Mouse (Mus musculus) heart, postnatal 0 days (tissue): ENCODE data around the gene AC124108.1. TPM values are rescaled to one million over a fixed set of nuclear protein-coding genes. Genes with fewer than 3 reads are reported as not detected.
A peak's percentile ranks its signal among the peaks of the same experiment; 100 is the strongest.

Experiments
- ATAC-seq: fragments of 200-750 bp; cut with Nextera tagmentation; 2 replicates; pipeline ENCODE4 v1.8.0; 2017; ENCODE audit warnings: low read depth, moderate number of reproducible peaks, moderate library complexity; ENCODE audit not compliant: insufficient read depth
- DNase-seq: peaks from one replicate; pipeline ENCODE4 v3.0.0-alpha.2; 2016; ENCODE audit warnings: low spot score
- H3K27ac ChIP-seq: fragments of 300-500 bp; sonication (generic); 2 replicates; pipeline ENCODE4 v1.5.1; 2014; ENCODE audit warnings: low read depth, mild to moderate bottlenecking
- H3K27me3 ChIP-seq: fragments of 300-500 bp; sonication (generic); 2 replicates; pipeline ENCODE4 v1.6.1; 2014; ENCODE audit warnings: low read length, mixed read lengths; ENCODE audit not compliant: control insufficient read depth, insufficient read depth
- H3K36me3 ChIP-seq: fragments of 300-500 bp; sonication (generic); replicated peaks from 2 replicates; pipeline ENCODE4 v1.6.1; 2014; ENCODE audit warnings: low read length, mixed read lengths; ENCODE audit not compliant: control insufficient read depth, insufficient read depth
- H3K4me1 ChIP-seq: fragments of 300-500 bp; sonication (generic); 2 replicates; pipeline ENCODE4 v1.6.1; 2014; ENCODE audit warnings: antibody characterized with exemption; ENCODE audit not compliant: control insufficient read depth, insufficient read depth
- H3K4me2 ChIP-seq: fragments of 300-500 bp; sonication (generic); 2 replicates; pipeline ENCODE4 v1.6.1; 2014; ENCODE audit warnings: low read depth, mild to moderate bottlenecking, low read length, moderate library complexity
- H3K4me3 ChIP-seq: fragments of 300-500 bp; sonication (generic); 2 replicates; pipeline ENCODE4 v1.5.1; 2014; ENCODE audit warnings: low read depth, low read length
- H3K9ac ChIP-seq: fragments of 300-500 bp; sonication (generic); replicated peaks from 2 replicates; pipeline ENCODE4 v1.6.1; 2014; ENCODE audit warnings: low read depth, low read length, mixed read lengths
- H3K9me3 ChIP-seq: fragments of 300-500 bp; sonication (generic); replicated peaks from 2 replicates; pipeline ENCODE4 v1.6.1; 2016; ENCODE audit warnings: low read length; ENCODE audit not compliant: control insufficient read depth
- CTCF ChIP-seq: IDR thresholded peaks from 2 replicates; pipeline ENCODE4 v1.5.1; 2016; ENCODE audit warnings: antibody characterized with exemption, control low read depth, low read depth
- EP300 ChIP-seq: IDR thresholded peaks from 2 replicates; pipeline ENCODE4 v1.6.1; 2016; ENCODE audit warnings: antibody characterized with exemption, low read depth
- WGBS: fragments of 180-500 bp; shearing (Covaris S2); extraction: QIAGEN DNeasy Blood & Tissue Kit; methylation state at CpG from one replicate; pipeline ENCODE4 v1.1.7; 2014; 5-methylcytosine and 5-hydroxymethylcytosine counted together
- polyA plus RNA-seq: library from polyadenylated mRNA; unstranded; fragments of >200 nt; fragmentation: Nextera tagmentation; extraction: Ambion mirVana; gene quantifications from 2 replicates; pipeline ENCODE4 v1.2.1, GENCODE M21; 2015
- total RNA-seq: library from RNA; depleted of rRNA; stranded (reverse); fragments of >200 nt; gene quantifications from 2 replicates; pipeline ENCODE4 v1.2.3, GENCODE M21; 2014; ENCODE audit warnings: low replicate concordance

AC124108.1 gene
- total and polyA plus RNA-seq, 2 experiments from 2014 or later = not detected

- Histone ChIP-seq H3K27me3 (peaks cover 84% of the 10 kb centered on the region), H3K4me1 (no peaks in the 10 kb centered on the region), H3K36me3 (no peaks in the 10 kb centered on the region), H3K9ac (no peak overlapping the region), H3K4me3 (no peak overlapping the region), H3K9me3 (no peaks in the 10 kb centered on the region), H3K4me2 (no peak overlapping the region), H3K27ac (no peak overlapping the region)
- TF ChIP-seq EP300 = no peak
- TF ChIP-seq CTCF = no peak
- WGBS = 51% methylated on average over 7 of the region's 7 CpGs
- ATAC-seq (no peak), DNase-seq (no peak)
Observed at GRCm38 (mm10) chr1:132196337-132196736, 5.1 kb downstream of the AC124108.1 start.

GRCm38 (mm10) chr1:132197666-132198065 lies 6.4 kb downstream of the AC124108.1 start:
- no peak for TF ChIP-seq EP300
- TF ChIP-seq CTCF = no peak

GRCm38 (mm10) chr1:132198401-132199071 lies 7.3 kb downstream of the AC124108.1 start:
- TF ChIP-seq EP300 = no peak
- TF ChIP-seq CTCF = no peak
- 87% methylated on average over 16 of the region's 16 CpGs for WGBS
- Histone ChIP-seq H3K4me3 (no peak overlapping the region), H3K27me3 (peaks cover 69% of the 10 kb centered on the region), H3K4me2 (no peak overlapping the region), H3K9ac (no peak overlapping the region), H3K27ac (no peak overlapping the region), H3K36me3 (no peaks in the 10 kb centered on the region), H3K4me1 (no peaks in the 10 kb centered on the region), H3K9me3 (no peaks in the 10 kb centered on the region)
- ATAC-seq (no peak), DNase-seq (peak; percentile 3)

More at GRCm38 (mm10) chr1:132197666-132198065, 6.4 kb downstream of the AC124108.1 start:
- H3K4me3 ChIP-seq = no peak overlapping the region
- DNase-seq (no peak), ATAC-seq (no peak)
- no peak overlapping the region for H3K4me2 ChIP-seq
- no peaks in the 10 kb centered on the region for H3K9me3 ChIP-seq
- H3K27ac ChIP-seq = no peak overlapping the region
- no peaks in the 10 kb centered on the region for H3K4me1 ChIP-seq
- WGBS = 26% methylated on average over 9 of the region's 9 CpGs
- H3K27me3 ChIP-seq = peaks cover 73% of the 10 kb centered on the region
- no peak overlapping the region for H3K9ac ChIP-seq
- H3K36me3 ChIP-seq = no peaks in the 10 kb centered on the region

DNA sequence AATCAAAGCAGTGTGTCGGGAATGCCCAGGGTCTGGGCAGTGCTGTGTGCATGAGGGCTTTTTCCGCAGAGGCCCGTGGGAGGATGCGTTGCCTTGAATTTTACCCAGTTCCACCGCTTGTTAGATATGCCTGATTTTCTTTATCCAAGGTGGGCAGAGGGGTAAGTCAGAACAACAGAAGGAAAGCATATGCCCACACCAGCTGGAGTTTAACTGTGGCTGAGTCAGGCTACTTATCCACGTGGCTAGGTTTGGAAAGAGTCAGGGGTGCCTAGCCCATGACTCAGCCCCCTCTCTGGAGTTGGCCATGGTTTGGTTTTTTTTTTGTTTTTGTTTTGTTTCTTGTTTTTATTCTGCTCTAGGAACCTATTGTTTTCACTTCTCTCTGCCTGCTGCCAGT lies 8.0 kb downstream of the AC124108.1 start:
- DNase-seq (no peak), ATAC-seq (no peak)
- no peak for TF ChIP-seq EP300
- TF ChIP-seq CTCF = no peak
- 81% methylated on average over 6 of the region's 6 CpGs for WGBS
- Histone ChIP-seq H3K4me3 (no peak overlapping the region), H3K4me2 (no peak overlapping the region), H3K9me3 (no peaks in the 10 kb centered on the region), H3K4me1 (no peaks in the 10 kb centered on the region), H3K27me3 (peaks cover 64% of the 10 kb centered on the region), H3K9ac (no peak overlapping the region), H3K36me3 (no peaks in the 10 kb centered on the region), H3K27ac (no peak overlapping the region)

- no peak for DNase-seq
- no peak for ATAC-seq
- WGBS = 12% methylated on average over 12 of the region's 12 CpGs
- no peaks in the 10 kb centered on the region for H3K4me1 ChIP-seq
- TF ChIP-seq EP300 (no peak), CTCF (no peak)
- no peak overlapping the region for H3K4me3 ChIP-seq
- no peaks in the 10 kb centered on the region for H3K9me3 ChIP-seq
- no peak overlapping the region for H3K4me2 ChIP-seq
- peaks cover 68% of the 10 kb centered on the region for H3K27me3 ChIP-seq
- no peak overlapping the region for H3K27ac ChIP-seq
- no peaks in the 10 kb centered on the region for H3K36me3 ChIP-seq
- H3K9ac ChIP-seq = no peak overlapping the region
Observed at GRCm38 (mm10) chr1:132199934-132200333, 8.7 kb downstream of the AC124108.1 start.
